Mouse (Mus musculus): ENCODE data around the gene Nr1i3. TPM values are rescaled to one million over a fixed set of nuclear protein-coding genes. Genes with fewer than 3 reads are reported as not detected.

Nr1i3 gene
- polyA plus RNA-seq, 1 experiment from 2014 or later: 1.8 TPM

- peak; percentile 22; the same call in 1 of the 2 replicates for ATAC-seq (ENCODE audit: insufficient read depth, low FRiP score)
Measured at GRCm38 (mm10) chr1:171263666-171264461, 50.1 kb downstream of the Nr1i3 start.

GRCm38 (mm10) chr1:171265971-171266744, 52.4 kb downstream of the Nr1i3 start:
- H3K9me3 ChIP-seq (replicated peaks; ENCODE audit: control insufficient read depth, low read length): no peaks in the 10 kb centered on the region
- WGBS: 61% methylated on average over 4 of the region's 4 CpGs
- no peak for ATAC-seq (ENCODE audit: insufficient read depth, low FRiP score)

More at GRCm38 (mm10) chr1:171263666-171264461, 50.1 kb downstream of the Nr1i3 start:
- Histone ChIP-seq H3K27ac (ENCODE audit: low read length) (peak overlapping the region; percentile 96), H3K4me1 (ENCODE audit: control insufficient read depth, insufficient read depth, low read length) (peaks cover 21% of the 10 kb centered on the region), H3K9me3 (replicated peaks; ENCODE audit: control insufficient read depth, low read length) (no peaks in the 10 kb centered on the region), H3K4me3 (replicated peaks; ENCODE audit: low read length) (no peak overlapping the region), H3K36me3 (ENCODE audit: control insufficient read depth, insufficient read depth, low read length) (no peaks in the 10 kb centered on the region), H3K4me2 (ENCODE audit: low read depth, low read length) (peak overlapping the region; percentile 54; the same call in 1 of the 2 replicates), H3K9ac (ENCODE audit: low read length) (peak overlapping the region; percentile 28; the same call in 1 of the 2 replicates), H3K27me3 (ENCODE audit: control insufficient read depth, insufficient read depth, low read length) (no peaks in the 10 kb centered on the region)
- 60% methylated on average over 3 of the region's 3 CpGs for WGBS

GRCm38 (mm10) chr1:171268341-171268740, 54.6 kb downstream of the Nr1i3 start:
- peaks cover 23% of the 10 kb centered on the region for H3K4me1 ChIP-seq (ENCODE audit: control insufficient read depth, insufficient read depth, low read length)
- H3K9ac ChIP-seq (ENCODE audit: low read length): no peak overlapping the region
- no peaks in the 10 kb centered on the region for H3K9me3 ChIP-seq (replicated peaks; ENCODE audit: control insufficient read depth, low read length)
- H3K27me3 ChIP-seq (ENCODE audit: control insufficient read depth, insufficient read depth, low read length): no peaks in the 10 kb centered on the region
- 77% methylated on average over 1 of the region's 1 CpGs for WGBS
- no peaks in the 10 kb centered on the region for H3K36me3 ChIP-seq (ENCODE audit: control insufficient read depth, insufficient read depth, low read length)
- ATAC-seq (ENCODE audit: insufficient read depth, low FRiP score): no peak
- H3K27ac ChIP-seq (ENCODE audit: low read length): no peak overlapping the region
- no peak overlapping the region for H3K4me3 ChIP-seq (replicated peaks; ENCODE audit: low read length)
- H3K4me2 ChIP-seq (ENCODE audit: low read depth, low read length): no peak overlapping the region

More at GRCm38 (mm10) chr1:171265971-171266744, 52.4 kb downstream of the Nr1i3 start:
- Histone ChIP-seq H3K36me3 (ENCODE audit: control insufficient read depth, insufficient read depth, low read length) (no peaks in the 10 kb centered on the region), H3K4me1 (ENCODE audit: control insufficient read depth, insufficient read depth, low read length) (peaks cover 27% of the 10 kb centered on the region), H3K27me3 (ENCODE audit: control insufficient read depth, insufficient read depth, low read length) (no peaks in the 10 kb centered on the region), H3K4me3 (replicated peaks; ENCODE audit: low read length) (no peak overlapping the region), H3K9ac (ENCODE audit: low read length) (no peak overlapping the region), H3K27ac (ENCODE audit: low read length) (no peak overlapping the region), H3K4me2 (ENCODE audit: low read depth, low read length) (no peak overlapping the region)

GRCm38 (mm10) chr1:171269848-171270572, 56.2 kb downstream of the Nr1i3 start, which contains the start of gene B4galt3:
Gene B4galt3 (plus strand): TSS chr1:171270328.
- H3K4me1 ChIP-seq (ENCODE audit: control insufficient read depth, insufficient read depth, low read length): peaks cover 18% of the 10 kb centered on the region
- peak within 1 kb of the TSS; percentile 82 for H3K9ac ChIP-seq (ENCODE audit: low read length)
- peak within 1 kb of the TSS; percentile 94 for H3K4me3 ChIP-seq (replicated peaks; ENCODE audit: low read length)
- H3K27me3 ChIP-seq (ENCODE audit: control insufficient read depth, insufficient read depth, low read length): no peaks in the 10 kb centered on the region
- H3K27ac ChIP-seq (ENCODE audit: low read length): peak within 1 kb of the TSS; percentile 91
- peaks cover 5% of the 10 kb centered on the region; the same call in 1 of the 2 replicates for H3K36me3 ChIP-seq (ENCODE audit: control insufficient read depth, insufficient read depth, low read length)
- WGBS: 4% methylated on average over 36 of the region's 36 CpGs
- no peaks in the 10 kb centered on the region for H3K9me3 ChIP-seq (replicated peaks; ENCODE audit: control insufficient read depth, low read length)
- peak; percentile 94 for ATAC-seq (ENCODE audit: insufficient read depth, low FRiP score)
- H3K4me2 ChIP-seq (ENCODE audit: low read depth, low read length): peak within 1 kb of the TSS; percentile 96

Other genes with a start within 250 kb of the Nr1i3 start
- gene Fcgr2b, start 237.4 kb upstream of the Nr1i3 start, polyA plus RNA-seq (2015; fragmentation: Nextera tagmentation; extraction: Ambion mirVana): 3.4 TPM in 2 replicates
- gene Fcgr4, start 195.1 kb upstream of the Nr1i3 start, polyA plus RNA-seq (2015; fragmentation: Nextera tagmentation; extraction: Ambion mirVana): 0.90 and 1.5 TPM in 2 replicates
- 17.7 and 20.2 TPM in 2 replicates for gene Fcgr3, start 149.0 kb upstream of the Nr1i3 start, polyA plus RNA-seq (2015; fragmentation: Nextera tagmentation; extraction: Ambion mirVana)
- 2.1 and 3.1 TPM in 2 replicates for gene Cfap126, start 100.1 kb upstream of the Nr1i3 start, polyA plus RNA-seq (2015; fragmentation: Nextera tagmentation; extraction: Ambion mirVana)
- 282 and 298 TPM in 2 replicates for gene Sdhc, start 63.4 kb upstream of the Nr1i3 start, polyA plus RNA-seq (2015; fragmentation: Nextera tagmentation; extraction: Ambion mirVana)
- 2.4 and 2.9 TPM in 2 replicates for gene Mpz, start 63.3 kb upstream of the Nr1i3 start, polyA plus RNA-seq (2015; fragmentation: Nextera tagmentation; extraction: Ambion mirVana)
- gene Pcp4l1, start 17.7 kb upstream of the Nr1i3 start, polyA plus RNA-seq (2015; fragmentation: Nextera tagmentation; extraction: Ambion mirVana): 44.3 and 46.4 TPM in 2 replicates
- 28.2 and 28.3 TPM in 2 replicates for gene Tomm40l, start 8.5 kb downstream of the Nr1i3 start, polyA plus RNA-seq (2015; fragmentation: Nextera tagmentation; extraction: Ambion mirVana)
- gene Apoa2, start 11.1 kb downstream of the Nr1i3 start, polyA plus RNA-seq (2015; fragmentation: Nextera tagmentation; extraction: Ambion mirVana): 257 and 347 TPM in 2 replicates
- gene Fcer1g, start 20.4 kb downstream of the Nr1i3 start, polyA plus RNA-seq (2015; fragmentation: Nextera tagmentation; extraction: Ambion mirVana): 68.0 and 77.1 TPM in 2 replicates
- gene Adamts4, start 36.5 kb downstream of the Nr1i3 start, polyA plus RNA-seq (2015; fragmentation: Nextera tagmentation; extraction: Ambion mirVana): 11.0 and 12.8 TPM in 2 replicates
- gene Ndufs2, start 37.4 kb downstream of the Nr1i3 start, polyA plus RNA-seq (2015; fragmentation: Nextera tagmentation; extraction: Ambion mirVana): 259 and 260 TPM in 2 replicates
- gene B4galt3, start 56.4 kb downstream of the Nr1i3 start, polyA plus RNA-seq (2015; fragmentation: Nextera tagmentation; extraction: Ambion mirVana): 70.6 and 71.5 TPM in 2 replicates
- 44.6 and 54.5 TPM in 2 replicates for gene Ppox, start 67.2 kb downstream of the Nr1i3 start, polyA plus RNA-seq (2015; fragmentation: Nextera tagmentation; extraction: Ambion mirVana)
- 54.9 and 59.1 TPM in 2 replicates for gene Usp21, start 74.0 kb downstream of the Nr1i3 start, polyA plus RNA-seq (2015; fragmentation: Nextera tagmentation; extraction: Ambion mirVana)
- 100 and 113 TPM in 2 replicates for gene Ufc1, start 81.1 kb downstream of the Nr1i3 start, polyA plus RNA-seq (2015; fragmentation: Nextera tagmentation; extraction: Ambion mirVana)
- 48.0 and 54.7 TPM in 2 replicates for gene Dedd, start 115.2 kb downstream of the Nr1i3 start, polyA plus RNA-seq (2015; fragmentation: Nextera tagmentation; extraction: Ambion mirVana)
- 49.6 and 51.3 TPM in 2 replicates for gene Nit1, start 131.7 kb downstream of the Nr1i3 start, polyA plus RNA-seq (2015; fragmentation: Nextera tagmentation; extraction: Ambion mirVana)
- gene Pfdn2, start 131.7 kb downstream of the Nr1i3 start, polyA plus RNA-seq (2015; fragmentation: Nextera tagmentation; extraction: Ambion mirVana): 81.2 and 109 TPM in 2 replicates
- 0.76 and 1.3 TPM in 2 replicates for gene Klhdc9, start 146.8 kb downstream of the Nr1i3 start, polyA plus RNA-seq (2015; fragmentation: Nextera tagmentation; extraction: Ambion mirVana)
- 42.8 and 62.7 TPM in 2 replicates for gene Nectin4, start 156.1 kb downstream of the Nr1i3 start, polyA plus RNA-seq (2015; fragmentation: Nextera tagmentation; extraction: Ambion mirVana)
- gene Arhgap30, start 175.0 kb downstream of the Nr1i3 start, polyA plus RNA-seq (2015; fragmentation: Nextera tagmentation; extraction: Ambion mirVana): 2.9 and 3.8 TPM in 2 replicates
- 63.4 and 64.7 TPM in 2 replicates for gene Usf1, start 197.3 kb downstream of the Nr1i3 start, polyA plus RNA-seq (2015; fragmentation: Nextera tagmentation; extraction: Ambion mirVana)
- gene Tstd1, start 204.9 kb downstream of the Nr1i3 start, polyA plus RNA-seq (2015; fragmentation: Nextera tagmentation; extraction: Ambion mirVana): 7.6 and 8.3 TPM in 2 replicates
- 137 and 162 TPM in 2 replicates for gene F11r, start 223.6 kb downstream of the Nr1i3 start, polyA plus RNA-seq (2015; fragmentation: Nextera tagmentation; extraction: Ambion mirVana)

Measured in stomach, embryonic 16.5 days (tissue).